Mouse (Mus musculus): ENCODE results near the gene Fam71f1. TPM values are rescaled to one million over a fixed set of nuclear protein-coding genes. Genes with fewer than 3 reads are reported as not detected.

The Fam71f1 gene
- total and polyA plus RNA-seq, 3 experiments: 0.13 TPM; not detected in 2

- TF ChIP-seq JUND (IDR thresholded peaks at IDR 0.05; ENCODE audit: low read depth, low read length) (no peak), TBP (IDR thresholded peaks at IDR 0.05; ENCODE audit: low read depth, low read length) (peak; percentile 52; the same call in 1 of the 2 replicates)
- DNase-seq (ENCODE audit: low read depth, low spot score): no peak
- Histone ChIP-seq H3K27me3 (ENCODE audit: control insufficient read depth in 1 of 2, insufficient read depth in 2 of 2, low read length in 2 of 2) (peaks cover under 1 to 2% of the 10 kb centered on the region in 2 experiments; a peak in 2 of 4 replicates), H3K79me2 (ENCODE audit: control insufficient read depth, insufficient read depth, low read length, poor library complexity) (no peaks in the 10 kb centered on the region), H3K36me3 (ENCODE audit: control insufficient read depth in 1 of 2, insufficient read depth in 2 of 2, low read length in 2 of 2) (no peaks in the 10 kb centered on the region; a peak in 1 of 4 replicates), H3K9me3 (replicated peaks; ENCODE audit: insufficient read depth, low read length) (no peaks in the 10 kb centered on the region), H3K4me3 (ENCODE audit: control insufficient read depth in 1 of 2, insufficient read depth in 1 of 2, low read depth in 2 of 2, low read length in 2 of 2) (no peak overlapping the region), H3K27ac (ENCODE audit: control insufficient read depth, low read depth, low read length) (no peak overlapping the region), H3K4me1 (ENCODE audit: control insufficient read depth in 1 of 2, insufficient read depth in 2 of 2, low read length in 2 of 2) (peaks cover 0 to 6% of the 10 kb centered on the region in 2 experiments; a peak in 1 of 4 replicates), H3K9ac (ENCODE audit: control insufficient read depth, low read depth, low read length, poor library complexity, severe bottlenecking) (no peak overlapping the region)
These were observed 3.2 kb downstream of the Fam71f1 start for GRCm38 (mm10) chr6:29322147-29322546.

GRCm38 (mm10) chr6:29322735-29323134 lies 3.8 kb downstream of the Fam71f1 start:
- peaks cover 0 to 6% of the 10 kb centered on the region in 2 experiments; a peak in 1 of 4 replicates for H3K4me1 ChIP-seq (ENCODE audit: control insufficient read depth in 1 of 2, insufficient read depth in 2 of 2, low read length in 2 of 2)
- DNase-seq (ENCODE audit: low read depth, low spot score): peak; percentile 23
- no peak overlapping the region for H3K9ac ChIP-seq (ENCODE audit: control insufficient read depth, low read depth, low read length, poor library complexity, severe bottlenecking)
- no peaks in the 10 kb centered on the region; a peak in 1 of 4 replicates for H3K36me3 ChIP-seq (ENCODE audit: control insufficient read depth in 1 of 2, insufficient read depth in 2 of 2, low read length in 2 of 2)
- H3K27me3 ChIP-seq (ENCODE audit: control insufficient read depth in 1 of 2, insufficient read depth in 2 of 2, low read length in 2 of 2): peaks cover 2 to 3% of the 10 kb centered on the region in 2 experiments; a peak in 2 of 4 replicates
- H3K79me2 ChIP-seq (ENCODE audit: control insufficient read depth, insufficient read depth, low read length, poor library complexity): no peaks in the 10 kb centered on the region
- H3K9me3 ChIP-seq (replicated peaks; ENCODE audit: insufficient read depth, low read length): no peaks in the 10 kb centered on the region
- TF ChIP-seq HCFC1 (IDR thresholded peaks at IDR 0.05; ENCODE audit: low read depth, low read length) (no peak), MAZ (IDR thresholded peaks at IDR 0.05; ENCODE audit: low read depth, low read length) (no peak), CHD1 (IDR thresholded peaks at IDR 0.05; ENCODE audit: low read depth, low read length) (no peak), USF1 (IDR thresholded peaks at IDR 0.05; ENCODE audit: low read depth, low read length) (no peak)
- H3K4me3 ChIP-seq (ENCODE audit: control insufficient read depth in 1 of 2, insufficient read depth in 1 of 2, low read depth in 2 of 2, low read length in 2 of 2): no peak overlapping the region
- H3K27ac ChIP-seq (ENCODE audit: control insufficient read depth, low read depth, low read length): no peak overlapping the region

- Histone ChIP-seq H3K9ac (ENCODE audit: control insufficient read depth, low read depth, low read length, poor library complexity, severe bottlenecking) (no peak overlapping the region), H3K36me3 (ENCODE audit: control insufficient read depth in 1 of 2, insufficient read depth in 2 of 2, low read length in 2 of 2) (peaks cover 0 to 4% of the 10 kb centered on the region in 2 experiments; a peak in 2 of 4 replicates), H3K79me2 (ENCODE audit: control insufficient read depth, insufficient read depth, low read length, poor library complexity) (no peaks in the 10 kb centered on the region), H3K9me3 (replicated peaks; ENCODE audit: insufficient read depth, low read length) (no peaks in the 10 kb centered on the region), H3K27me3 (ENCODE audit: control insufficient read depth in 1 of 2, insufficient read depth in 2 of 2, low read length in 2 of 2) (peaks cover 0 to 3% of the 10 kb centered on the region in 2 experiments; a peak in 1 of 4 replicates), H3K4me1 (ENCODE audit: control insufficient read depth in 1 of 2, insufficient read depth in 2 of 2, low read length in 2 of 2) (peaks cover 0 to 12% of the 10 kb centered on the region in 2 experiments; a peak in 1 of 4 replicates), H3K4me3 (ENCODE audit: control insufficient read depth in 1 of 2, insufficient read depth in 1 of 2, low read depth in 2 of 2, low read length in 2 of 2) (no peak overlapping the region), H3K27ac (ENCODE audit: control insufficient read depth, low read depth, low read length) (no peak overlapping the region)
- TF ChIP-seq POLR2AphosphoS2 (IDR thresholded peaks at IDR 0.05; ENCODE audit: low read length): no peak
- no peak for DNase-seq (ENCODE audit: low read depth, low spot score)
These were observed 8.0 kb downstream of the Fam71f1 start for GRCm38 (mm10) chr6:29326961-29327360.

- H3K36me3 ChIP-seq (ENCODE audit: control insufficient read depth in 1 of 2, insufficient read depth in 2 of 2, low read length in 2 of 2): peaks cover 0 to 4% of the 10 kb centered on the region in 2 experiments; a peak in 2 of 4 replicates
- peak; percentile 82 for DNase-seq (ENCODE audit: low read depth, low spot score)
- H3K4me3 ChIP-seq (ENCODE audit: control insufficient read depth in 1 of 2, insufficient read depth in 1 of 2, low read depth in 2 of 2, low read length in 2 of 2): no peak overlapping the region
- H3K79me2 ChIP-seq (ENCODE audit: control insufficient read depth, insufficient read depth, low read length, poor library complexity): no peaks in the 10 kb centered on the region
- H3K27ac ChIP-seq (ENCODE audit: control insufficient read depth, low read depth, low read length): no peak overlapping the region
- H3K9ac ChIP-seq (ENCODE audit: control insufficient read depth, low read depth, low read length, poor library complexity, severe bottlenecking): no peak overlapping the region
- no peaks in the 10 kb centered on the region for H3K9me3 ChIP-seq (replicated peaks; ENCODE audit: insufficient read depth, low read length)
- peaks cover 0 to 6% of the 10 kb centered on the region in 2 experiments; a peak in 1 of 4 replicates for H3K4me1 ChIP-seq (ENCODE audit: control insufficient read depth in 1 of 2, insufficient read depth in 2 of 2, low read length in 2 of 2)
- peaks cover 0 to 3% of the 10 kb centered on the region in 2 experiments; a peak in 1 of 4 replicates for H3K27me3 ChIP-seq (ENCODE audit: control insufficient read depth in 1 of 2, insufficient read depth in 2 of 2, low read length in 2 of 2)
- peak; percentile 71; the same call in 1 of the 2 replicates for TF ChIP-seq BHLHE40 (IDR thresholded peaks at IDR 0.05; ENCODE audit: borderline replicate concordance, low read depth, low read length)
- peak; percentile 43 for TF ChIP-seq USF1 (IDR thresholded peaks at IDR 0.05; ENCODE audit: low read depth, low read length)
- TF ChIP-seq MAX (IDR thresholded peaks at IDR 0.05; ENCODE audit: low read length): peak; percentile 81
- no peak for TF ChIP-seq POLR2A (IDR thresholded peaks at IDR 0.05; ENCODE audit: control insufficient read depth in 1 of 2, insufficient read depth in 1 of 2, low read depth in 1 of 2, low read length in 2 of 2, poor library complexity in 1 of 2)
- TF ChIP-seq MEF2A (IDR thresholded peaks at IDR 0.05; ENCODE audit: extremely low read depth, insufficient replicate concordance, low read depth, low read length, poor library complexity, severe bottlenecking): no peak
- TF ChIP-seq KAT2A (conservative IDR thresholded peaks at IDR 0.05; ENCODE audit: low read depth, low read length): no peak
- no peak for TF ChIP-seq ELF1 (IDR thresholded peaks at IDR 0.05; ENCODE audit: low read depth, low read length)
- 0 out of 2 replicates have a peak, but pooled peaks have one; percentile 27 for TF ChIP-seq MAZ (IDR thresholded peaks at IDR 0.05; ENCODE audit: low read depth, low read length)
- TF ChIP-seq MYC (IDR thresholded peaks at IDR 0.05; ENCODE audit: low read depth, low read length): peak; percentile 91
- no peak for TF ChIP-seq E2F4 (IDR thresholded peaks at IDR 0.05; ENCODE audit: borderline replicate concordance, low read depth, low read length)
- TF ChIP-seq USF2 (IDR thresholded peaks at IDR 0.05; ENCODE audit: borderline replicate concordance in 1 of 2, insufficient read depth in 1 of 2, low read depth in 1 of 2, low read length in 2 of 2): no peak
- peak; percentile 65; the same call in 1 of the 2 replicates for TF ChIP-seq MXI1 (IDR thresholded peaks at IDR 0.05; ENCODE audit: low read depth, low read length)
- peak; percentile 99 for TF ChIP-seq RCOR1 (IDR thresholded peaks at IDR 0.05; ENCODE audit: low read depth, low read length)
- TF ChIP-seq ZMIZ1 (IDR thresholded peaks at IDR 0.05; ENCODE audit: low read depth, low read length): no peak
These were observed 10.6 kb downstream of the Fam71f1 start for GRCm38 (mm10) chr6:29329514-29329913.
